Mouse (Mus musculus) lung, postnatal 0 days (tissue): Measurements from ENCODE around the gene 1700001O22Rik. TPM values are rescaled to one million over a fixed set of nuclear protein-coding genes. Genes with fewer than 3 reads are reported as not detected.
A peak's percentile ranks its signal among the peaks of the same experiment; 100 is the strongest.

Source experiments
- ATAC-seq: fragments of 200-750 bp; cut with Nextera tagmentation; 2 replicates; pipeline ENCODE4 v1.8.0; 2017; ENCODE audit warnings: moderate library complexity
- DNase-seq: peaks from one replicate; pipeline ENCODE4 v3.0.0-alpha.2; 2016; ENCODE audit warnings: low spot score
- H3K27ac ChIP-seq: fragments of 300-500 bp; sonication (generic); 2 replicates; pipeline ENCODE4 v1.5.1; 2014; ENCODE audit warnings: antibody characterized with exemption, mild to moderate bottlenecking, low read length, mixed read lengths
- H3K27me3 ChIP-seq: fragments of 300-500 bp; sonication (generic); replicated peaks from 2 replicates; pipeline ENCODE4 v1.6.1; 2014; ENCODE audit warnings: low read length, mixed read lengths; ENCODE audit not compliant: insufficient read depth
- H3K36me3 ChIP-seq: fragments of 300-500 bp; sonication (generic); 2 replicates; pipeline ENCODE4 v1.6.1; 2014; ENCODE audit warnings: low read length, mixed read lengths; ENCODE audit not compliant: insufficient read depth
- H3K4me1 ChIP-seq: fragments of 300-500 bp; sonication (generic); 2 replicates; pipeline ENCODE4 v1.6.1; 2014; ENCODE audit warnings: antibody characterized with exemption, low read depth, low read length, mixed read lengths; ENCODE audit not compliant: insufficient read depth
- H3K4me2 ChIP-seq: fragments of 300-500 bp; sonication (generic); replicated peaks from 2 replicates; pipeline ENCODE4 v1.6.1; 2014; ENCODE audit warnings: low read depth, mild to moderate bottlenecking, low read length, moderate library complexity, mixed read lengths
- H3K4me3 ChIP-seq: fragments of 300-500 bp; sonication (generic); 2 replicates; pipeline ENCODE4 v1.5.1; 2014; ENCODE audit warnings: low read depth, low read length
- H3K9ac ChIP-seq: fragments of 300-500 bp; sonication (generic); replicated peaks from 2 replicates; pipeline ENCODE4 v1.6.1; 2014; ENCODE audit warnings: low read depth, mild to moderate bottlenecking
- H3K9me3 ChIP-seq: fragments of 300-500 bp; sonication (generic); 2 replicates; pipeline ENCODE4 v1.6.1; 2016; ENCODE audit warnings: low read length, mixed read lengths
- CTCF ChIP-seq: IDR thresholded peaks from 2 replicates; pipeline ENCODE4 v1.5.1; 2016; ENCODE audit warnings: antibody characterized with exemption, mild to moderate bottlenecking
- EP300 ChIP-seq: IDR thresholded peaks from 2 replicates; pipeline ENCODE4 v1.6.1; 2016; ENCODE audit warnings: antibody characterized with exemption, mild to moderate bottlenecking, control low read depth
- WGBS: fragments of 180-500 bp; shearing (Covaris S2); extraction: QIAGEN DNeasy Blood & Tissue Kit; methylation state at CpG from one replicate; pipeline ENCODE4 v1.1.7; 2014; 5-methylcytosine and 5-hydroxymethylcytosine counted together
- polyA plus RNA-seq: library from polyadenylated mRNA; unstranded; fragments of >200 nt; fragmentation: Nextera tagmentation; extraction: Ambion mirVana; gene quantifications from 2 replicates; pipeline ENCODE4 v1.2.1, GENCODE M21; 2015

The 1700001O22Rik gene
- polyA plus RNA-seq, 1 experiment from 2014 or later: 0.47 TPM

DNA sequence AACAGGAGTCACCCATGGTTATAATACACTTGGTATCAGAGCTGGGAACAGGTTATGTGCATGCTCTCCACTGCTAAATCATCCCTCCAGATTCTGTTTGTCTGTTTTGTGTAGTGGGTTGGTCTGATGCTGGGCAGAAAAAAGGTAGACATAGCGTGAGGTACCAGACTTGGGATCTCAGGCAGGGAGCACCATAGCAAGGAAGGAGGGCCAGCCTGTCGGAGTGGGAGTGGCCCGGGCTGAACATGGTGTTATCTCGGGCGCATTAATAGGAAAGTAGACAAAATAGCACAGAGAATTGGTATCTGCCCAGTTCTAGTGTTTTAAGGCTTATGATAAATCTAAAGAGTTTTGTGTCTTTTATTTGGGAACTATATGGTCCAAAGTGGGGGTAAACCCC lies 34.9 kb downstream of the 1700001O22Rik start:
- WGBS: 73% methylated on average over 5 of the region's 5 CpGs
- DNase-seq: no peak
- no peak for TF ChIP-seq CTCF
- no peak for TF ChIP-seq EP300
- Histone ChIP-seq H3K9me3 (no peaks in the 10 kb centered on the region), H3K9ac (no peak overlapping the region), H3K27ac (no peak overlapping the region), H3K36me3 (no peaks in the 10 kb centered on the region), H3K4me1 (peaks cover 15% of the 10 kb centered on the region), H3K4me3 (no peak overlapping the region), H3K27me3 (no peaks in the 10 kb centered on the region), H3K4me2 (no peak overlapping the region)
- ATAC-seq: no peak

DNA sequence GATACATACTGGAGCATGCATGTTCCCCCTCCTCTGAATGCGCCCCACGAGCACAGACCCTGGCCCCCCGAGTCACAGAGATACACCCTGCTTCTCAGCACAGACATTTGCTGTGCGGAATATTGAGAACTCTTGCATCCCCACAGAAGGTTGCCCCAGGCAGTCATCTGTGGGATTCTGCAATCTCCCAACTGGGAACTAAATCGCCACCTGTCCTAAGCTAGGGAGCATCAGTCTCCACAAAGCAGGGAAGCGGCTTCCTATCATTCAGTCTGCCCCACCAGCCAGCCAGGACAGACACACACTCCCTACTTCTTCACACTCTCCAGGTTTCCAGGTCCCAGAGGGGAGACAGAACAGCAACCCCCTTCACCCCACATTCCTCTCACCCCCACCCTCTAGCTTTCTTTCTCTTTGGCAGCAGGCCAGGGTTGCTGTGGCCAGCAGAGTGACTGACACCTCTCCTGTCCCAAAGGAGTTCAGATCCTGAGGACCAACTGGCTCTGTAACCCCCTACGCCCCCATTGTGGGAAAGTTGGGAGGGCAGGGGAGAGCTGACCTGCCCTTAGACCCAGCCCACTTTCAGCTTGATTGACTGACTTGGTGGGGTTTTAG lies 35.7 kb downstream of the 1700001O22Rik start:
- no peak overlapping the region for H3K27ac ChIP-seq
- H3K9me3 ChIP-seq: no peaks in the 10 kb centered on the region
- H3K4me2 ChIP-seq: no peak overlapping the region
- ATAC-seq (no peak), DNase-seq (no peak)
- H3K36me3 ChIP-seq: no peaks in the 10 kb centered on the region
- H3K9ac ChIP-seq: no peak overlapping the region
- TF ChIP-seq EP300 (no peak), CTCF (no peak)
- H3K4me1 ChIP-seq: peaks cover 14% of the 10 kb centered on the region
- H3K4me3 ChIP-seq: no peak overlapping the region
- no peaks in the 10 kb centered on the region for H3K27me3 ChIP-seq
- WGBS: 79% methylated on average over 7 of the region's 7 CpGs

DNA sequence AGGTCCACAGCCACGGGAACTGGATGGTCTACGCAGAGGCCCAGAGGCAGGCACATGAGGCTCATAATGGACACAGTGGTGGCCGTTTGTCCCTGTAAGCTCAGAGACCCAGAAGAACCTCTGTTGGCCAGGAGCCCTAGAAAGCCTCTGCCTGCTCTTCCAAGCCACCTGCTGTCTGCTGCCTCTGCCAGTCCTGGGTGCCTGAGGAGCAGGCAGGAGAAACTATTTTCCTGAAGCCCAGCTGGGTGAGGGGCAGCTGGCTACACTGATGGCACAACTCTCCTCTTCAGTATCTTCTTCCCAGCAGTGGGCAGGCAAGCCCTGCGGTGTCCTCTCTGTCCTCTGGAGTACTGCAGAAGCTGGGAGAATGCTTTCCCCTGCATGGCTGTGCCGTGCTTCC lies 37.0 kb downstream of the 1700001O22Rik start:
- no peak overlapping the region for H3K9ac ChIP-seq
- no peak overlapping the region for H3K4me2 ChIP-seq
- H3K36me3 ChIP-seq: no peaks in the 10 kb centered on the region
- no peaks in the 10 kb centered on the region for H3K9me3 ChIP-seq
- WGBS: 87% methylated on average over 5 of the region's 5 CpGs
- ATAC-seq (no peak), DNase-seq (no peak)
- no peak overlapping the region for H3K4me3 ChIP-seq
- TF ChIP-seq CTCF (no peak), EP300 (no peak)
- H3K27ac ChIP-seq: no peak overlapping the region
- no peaks in the 10 kb centered on the region for H3K27me3 ChIP-seq
- peaks cover 5% of the 10 kb centered on the region for H3K4me1 ChIP-seq

DNA sequence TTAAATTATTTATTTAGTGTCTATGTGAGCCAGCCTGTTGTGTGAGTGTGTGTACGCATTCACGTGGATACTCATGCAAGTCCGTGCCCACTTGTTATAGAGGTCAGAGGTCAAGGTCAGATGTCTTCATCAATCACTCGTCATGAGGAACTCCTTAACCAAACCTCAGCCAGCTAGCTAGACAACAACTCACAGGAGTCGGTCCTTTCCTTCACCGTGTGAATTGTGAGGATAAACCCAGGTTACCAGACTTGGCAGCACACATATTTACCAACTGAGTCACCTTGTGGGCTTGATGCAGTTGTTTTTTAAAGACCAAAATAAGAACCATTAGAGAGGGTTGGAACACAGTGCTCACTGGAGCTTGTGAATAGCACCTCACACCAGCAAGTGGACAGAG lies 42.8 kb downstream of the 1700001O22Rik start:
- no peaks in the 10 kb centered on the region for H3K27me3 ChIP-seq
- H3K4me1 ChIP-seq: peaks cover 17% of the 10 kb centered on the region; the same call in 1 of the 2 replicates
- no peak overlapping the region for H3K4me3 ChIP-seq
- H3K4me2 ChIP-seq: no peak overlapping the region
- 50% methylated on average over 6 of the region's 6 CpGs for WGBS
- no peaks in the 10 kb centered on the region for H3K36me3 ChIP-seq
- peak overlapping the region; percentile 95 for H3K27ac ChIP-seq
- no peak overlapping the region for H3K9ac ChIP-seq
- TF ChIP-seq CTCF: no peak
- TF ChIP-seq EP300: no peak
- no peaks in the 10 kb centered on the region for H3K9me3 ChIP-seq
- DNase-seq (no peak), ATAC-seq (no peak)

DNA sequence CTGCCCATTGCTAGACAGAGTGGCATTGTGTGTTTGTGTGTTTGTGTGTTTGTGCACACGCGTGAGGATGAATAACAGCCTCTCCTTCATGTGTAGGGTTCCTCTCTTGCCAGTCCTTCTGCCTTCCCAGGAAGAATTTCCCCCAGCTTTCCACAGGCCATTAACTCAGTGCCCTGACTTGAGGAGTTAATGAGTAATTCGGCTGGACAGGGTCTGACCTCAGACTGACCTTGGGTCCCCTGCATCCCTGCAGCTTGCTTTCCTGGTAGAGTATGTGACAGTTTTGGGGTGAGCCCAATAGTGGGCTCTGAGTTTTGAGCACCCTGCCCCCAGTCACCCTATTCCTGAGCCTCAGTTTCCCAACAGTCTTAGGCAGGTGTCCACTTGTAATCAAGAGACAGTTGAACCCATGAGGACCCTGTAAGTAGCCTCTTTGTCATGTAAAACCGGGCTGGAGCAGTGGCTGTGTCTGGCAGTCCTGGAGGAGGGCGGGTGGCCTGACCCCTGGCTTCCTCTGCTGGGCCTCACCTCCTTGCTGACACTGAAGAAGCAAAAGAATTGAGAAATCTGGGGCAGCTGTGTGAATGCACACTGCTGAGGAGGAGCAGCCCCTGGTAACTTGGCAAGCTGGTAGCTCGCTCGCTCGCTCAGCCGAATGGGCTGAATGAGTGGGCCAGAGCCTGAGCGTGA lies 43.5 kb downstream of the 1700001O22Rik start:
- no peak overlapping the region for H3K4me3 ChIP-seq
- H3K4me2 ChIP-seq: no peak overlapping the region
- H3K9ac ChIP-seq: no peak overlapping the region
- ATAC-seq (no peak), DNase-seq (no peak)
- 59% methylated on average over 10 of the region's 10 CpGs for WGBS
- TF ChIP-seq EP300: no peak
- no peak for TF ChIP-seq CTCF
- H3K27me3 ChIP-seq: no peaks in the 10 kb centered on the region
- peaks cover 19% of the 10 kb centered on the region; the same call in 1 of the 2 replicates for H3K4me1 ChIP-seq
- H3K9me3 ChIP-seq: no peaks in the 10 kb centered on the region
- H3K27ac ChIP-seq: peak overlapping the region; percentile 95
- H3K36me3 ChIP-seq: no peaks in the 10 kb centered on the region

DNA sequence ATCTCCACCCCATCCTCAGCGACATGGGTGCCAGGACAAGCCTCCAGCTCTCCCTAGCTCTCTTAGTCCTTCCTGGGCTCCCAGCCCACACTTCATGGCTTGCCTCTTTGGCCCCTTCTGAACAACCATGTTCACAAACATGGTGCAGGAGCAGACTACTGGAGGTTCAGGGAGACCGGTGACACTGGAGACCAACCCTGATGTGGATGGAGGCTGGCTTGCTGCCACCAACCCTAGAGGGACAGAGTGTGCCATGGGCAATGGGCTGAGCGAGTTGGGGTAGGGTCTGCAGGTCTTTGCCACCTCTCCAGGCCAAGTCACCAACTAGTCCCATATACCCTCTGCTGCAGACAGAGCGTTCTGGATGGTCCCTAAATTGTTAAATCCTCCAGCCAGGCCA lies 44.0 kb downstream of the 1700001O22Rik start:
- no peak overlapping the region for H3K4me2 ChIP-seq
- no peaks in the 10 kb centered on the region for H3K27me3 ChIP-seq
- H3K4me1 ChIP-seq: peaks cover 20% of the 10 kb centered on the region; the same call in 1 of the 2 replicates
- no peaks in the 10 kb centered on the region for H3K9me3 ChIP-seq
- H3K36me3 ChIP-seq: no peaks in the 10 kb centered on the region
- H3K9ac ChIP-seq: no peak overlapping the region
- no peak for DNase-seq
- 71% methylated on average over 4 of the region's 4 CpGs for WGBS
- no peak overlapping the region for H3K4me3 ChIP-seq
- no peak for ATAC-seq
- peak overlapping the region; percentile 95 for H3K27ac ChIP-seq
- TF ChIP-seq CTCF (no peak), EP300 (no peak)

DNA sequence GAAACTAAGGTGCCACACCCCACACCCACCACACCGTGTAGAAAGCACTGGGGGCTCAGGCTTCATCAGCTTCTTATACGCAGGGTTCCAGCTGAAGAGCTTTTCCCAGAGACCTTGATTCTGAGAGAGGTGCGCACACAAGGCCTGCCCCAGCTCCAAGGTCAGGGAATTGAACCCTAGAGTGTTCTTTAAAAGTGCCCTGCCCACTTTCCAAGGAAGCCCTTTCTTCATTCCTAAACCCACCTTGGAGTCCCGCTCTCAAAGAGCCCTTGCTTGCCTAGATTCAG lies 44.4 kb downstream of the 1700001O22Rik start:
- peak overlapping the region; percentile 95 for H3K27ac ChIP-seq
- TF ChIP-seq EP300 (no peak; the same call in 1 of the 2 replicates), CTCF (no peak)
- 0 out of 2 replicates have a peak overlapping the region, but pooled peaks have one; percentile 13 for H3K9ac ChIP-seq
- H3K4me3 ChIP-seq: no peak overlapping the region
- H3K4me1 ChIP-seq: peaks cover 20% of the 10 kb centered on the region; the same call in 1 of the 2 replicates
- ATAC-seq: no peak
- no peaks in the 10 kb centered on the region for H3K9me3 ChIP-seq
- no peaks in the 10 kb centered on the region for H3K27me3 ChIP-seq
- peak; percentile 32 for DNase-seq
- WGBS: 43% methylated on average over 4 of the region's 4 CpGs
- no peaks in the 10 kb centered on the region for H3K36me3 ChIP-seq
- no peak overlapping the region for H3K4me2 ChIP-seq
